Mouse (Mus musculus) lung, postnatal 10 days (tissue): ENCODE data around the gene D430042O09Rik.

Source experiments
- DNase-seq: peaks from one replicate; pipeline ENCODE4 v3.0.0; 2021

D430042O09Rik gene

GRCm38 (mm10) chr7:125741271-125741703 is 33.6 kb downstream of the D430042O09Rik start:
- DNase-seq: peak; percentile 71

- DNase-seq: no peak
Measured at GRCm38 (mm10) chr7:125744774-125745173, 37.1 kb downstream of the D430042O09Rik start.

- DNase-seq: no peak
Measured at GRCm38 (mm10) chr7:125746621-125747315, 39.1 kb downstream of the D430042O09Rik start.

GRCm38 (mm10) chr7:125747316-125747690 is 39.6 kb downstream of the D430042O09Rik start:
- DNase-seq: peak; percentile 26

- DNase-seq: no peak
Measured at GRCm38 (mm10) chr7:125748186-125748585, 40.5 kb downstream of the D430042O09Rik start.

- no peak for DNase-seq
Measured at GRCm38 (mm10) chr7:125752699-125753325, 45.1 kb downstream of the D430042O09Rik start.

GRCm38 (mm10) chr7:125753326-125753715 is 45.6 kb downstream of the D430042O09Rik start:
- no peak for DNase-seq

GRCm38 (mm10) chr7:125756806-125757205 is 49.1 kb downstream of the D430042O09Rik start:
- no peak for DNase-seq

- no peak for DNase-seq
Measured at GRCm38 (mm10) chr7:125757896-125758623, 50.4 kb downstream of the D430042O09Rik start.

GRCm38 (mm10) chr7:125762289-125762688 is 54.6 kb downstream of the D430042O09Rik start:
- DNase-seq: peak; percentile 23

GRCm38 (mm10) chr7:125762883-125763830 is 55.5 kb downstream of the D430042O09Rik start:
- no peak for DNase-seq

- peak; percentile 64 for DNase-seq
Measured at GRCm38 (mm10) chr7:125764373-125764772, 56.7 kb downstream of the D430042O09Rik start.

GRCm38 (mm10) chr7:125766976-125767831 is 59.5 kb downstream of the D430042O09Rik start:
- peak; percentile 65 for DNase-seq

- DNase-seq: peak; percentile 66
Measured at GRCm38 (mm10) chr7:125772961-125773571, 65.4 kb downstream of the D430042O09Rik start.

GRCm38 (mm10) chr7:125783206-125783605 is 75.5 kb downstream of the D430042O09Rik start:
- DNase-seq: no peak

GRCm38 (mm10) chr7:125786105-125786504 is 78.4 kb downstream of the D430042O09Rik start:
- DNase-seq: no peak

- no peak for DNase-seq
Measured at GRCm38 (mm10) chr7:125787046-125787445, 79.4 kb downstream of the D430042O09Rik start.

- DNase-seq: no peak
Measured at GRCm38 (mm10) chr7:125790039-125790438, 82.4 kb downstream of the D430042O09Rik start.

GRCm38 (mm10) chr7:125806571-125806970 is 98.9 kb downstream of the D430042O09Rik start:
- DNase-seq: no peak

GRCm38 (mm10) chr7:125808210-125808609 is 100.5 kb downstream of the D430042O09Rik start:
- peak; percentile 10 for DNase-seq

- DNase-seq: no peak
Measured at GRCm38 (mm10) chr7:125812721-125813120, 105.0 kb downstream of the D430042O09Rik start.
